Mouse (Mus musculus) megakaryocyte progenitor cell, adult 5-6 weeks (primary cell): ENCODE measurements at regions not wholly inside any gene's neighbourhood (a gene's known extent, or its start where the extent isn't known, plus 50 kb on each side); places are given as distances from the start of the nearest gene placed in this dataset.
"Not testable (repeated sequence)": the region's sequence is repeated elsewhere in the genome, so short reads cannot be mapped to it uniquely, and the experiment has no call there.

Experiments
- ATAC-seq: replicated peaks from 2 replicates; pipeline ENCODE4 v1.8.0; 2016; ENCODE audit warnings: mild to moderate bottlenecking, moderate TSS enrichment, inconsistent platforms; ENCODE audit not compliant: poor library complexity

GRCm38 (mm10) chr16:8914183-8914582, 84.3 kb downstream of the 1810013L24Rik start:
- ATAC-seq = not testable (repeated sequence)

GRCm38 (mm10) chr16:8916091-8916490, 86.2 kb downstream of the 1810013L24Rik start:
- no peak for ATAC-seq

GRCm38 (mm10) chr16:8918741-8919535, 89.0 kb downstream of the 1810013L24Rik start:
- ATAC-seq = no peak

GRCm38 (mm10) chr16:8924732-8925131, 94.8 kb downstream of the 1810013L24Rik start:
- no peak for ATAC-seq

GRCm38 (mm10) chr16:8931961-8932360, 102.1 kb downstream of the 1810013L24Rik start:
- ATAC-seq = no peak

DNA sequence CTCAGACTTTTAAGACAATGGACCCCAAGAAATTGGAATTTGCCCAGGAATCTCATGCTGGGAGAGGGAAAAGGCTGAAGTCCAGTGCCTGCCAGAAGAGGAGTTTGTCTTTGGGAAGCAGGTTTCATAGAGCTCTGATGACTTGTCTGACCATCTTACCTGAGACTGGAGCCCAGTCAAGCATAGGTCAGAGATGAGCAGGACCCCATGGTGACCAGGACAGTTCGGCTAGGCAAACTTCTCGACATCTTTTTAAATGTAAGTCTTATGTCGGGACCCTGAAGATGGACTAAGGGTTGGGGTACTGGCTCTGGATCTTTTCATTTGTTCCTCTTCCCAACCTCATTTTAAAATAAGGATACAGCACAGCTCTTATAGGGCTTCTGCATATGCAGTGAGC, 103.2 kb downstream of the 1810013L24Rik start:
- ATAC-seq = no peak

GRCm38 (mm10) chr16:8936446-8936845, 106.5 kb downstream of the 1810013L24Rik start:
- ATAC-seq = no peak

DNA sequence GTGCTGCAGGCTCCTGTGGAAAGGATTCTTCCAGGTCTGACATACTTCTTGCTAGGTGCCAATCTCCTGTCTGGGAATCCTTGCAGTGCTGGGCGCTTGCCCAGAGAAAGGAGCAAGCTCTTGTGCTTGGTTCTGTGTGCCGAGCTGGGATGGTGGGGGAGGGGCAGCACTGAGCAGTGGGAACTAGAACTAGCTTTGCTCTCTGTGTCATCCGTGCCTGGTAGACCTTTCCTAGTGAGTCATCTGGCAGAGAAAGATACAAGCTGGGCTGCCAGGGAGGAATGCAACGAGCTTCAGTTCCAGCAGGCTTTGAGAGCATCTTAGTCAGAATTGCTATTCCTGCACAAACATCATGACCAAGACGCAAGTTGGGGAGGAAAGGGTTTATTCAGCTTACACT, 108.6 kb downstream of the 1810013L24Rik start:
- ATAC-seq = no peak

DNA sequence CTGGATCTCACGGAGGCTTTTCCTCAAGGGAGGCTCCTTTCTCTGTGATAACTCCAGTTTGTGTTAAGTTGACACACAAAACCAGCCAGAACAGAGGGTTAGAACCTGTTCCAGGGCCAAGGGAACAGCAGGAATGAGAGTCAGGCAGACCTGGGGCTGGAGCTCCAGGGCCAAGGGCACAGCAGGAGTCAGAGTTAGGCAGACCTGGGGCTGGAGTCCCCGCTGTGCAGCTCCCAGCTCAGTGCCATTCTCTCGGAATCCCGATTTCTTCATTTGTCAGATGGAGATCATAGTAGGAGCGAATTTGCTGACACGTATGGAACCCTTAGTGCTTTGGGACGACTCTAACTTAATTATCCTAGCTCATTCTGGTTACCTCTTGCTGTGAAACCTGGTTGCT, 109.2 kb downstream of the 1810013L24Rik start:
- no peak for ATAC-seq

DNA sequence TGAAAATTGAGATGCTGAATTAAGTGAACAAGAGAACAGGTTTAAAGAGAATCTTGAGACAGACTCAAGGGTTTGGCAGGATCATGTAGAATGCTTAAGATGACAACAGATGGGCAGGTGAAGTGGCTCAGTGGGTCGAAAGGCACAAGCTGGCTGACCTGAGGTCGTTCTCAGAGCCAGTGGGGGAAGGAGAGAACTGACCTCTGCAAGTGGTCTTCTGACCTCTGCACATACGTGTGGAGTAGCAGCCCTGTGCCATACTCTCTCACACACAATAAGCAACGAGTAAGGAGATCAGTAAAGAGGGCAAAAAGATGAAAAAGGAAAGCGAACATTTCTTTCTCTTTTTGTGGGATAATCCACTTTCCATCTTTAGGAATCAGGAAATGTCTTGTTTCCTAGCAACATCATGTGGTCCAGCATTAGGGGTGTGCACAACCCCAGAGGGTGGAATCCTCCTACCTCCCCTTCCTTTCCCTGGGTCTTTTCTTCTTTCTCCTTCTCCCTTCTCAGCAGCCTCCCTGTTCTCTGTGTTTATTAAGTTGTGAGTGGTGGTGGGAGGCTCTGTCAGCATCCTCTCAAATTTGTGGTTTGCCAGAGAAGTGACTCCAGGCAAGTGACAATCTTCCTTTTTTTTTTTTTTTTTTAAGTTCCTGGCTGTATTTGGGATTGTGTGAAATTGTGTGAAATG, 114.7 kb downstream of the 1810013L24Rik start:
- no peak for ATAC-seq

GRCm38 (mm10) chr16:8947846-8948245, 117.9 kb downstream of the 1810013L24Rik start:
- ATAC-seq = no peak

DNA sequence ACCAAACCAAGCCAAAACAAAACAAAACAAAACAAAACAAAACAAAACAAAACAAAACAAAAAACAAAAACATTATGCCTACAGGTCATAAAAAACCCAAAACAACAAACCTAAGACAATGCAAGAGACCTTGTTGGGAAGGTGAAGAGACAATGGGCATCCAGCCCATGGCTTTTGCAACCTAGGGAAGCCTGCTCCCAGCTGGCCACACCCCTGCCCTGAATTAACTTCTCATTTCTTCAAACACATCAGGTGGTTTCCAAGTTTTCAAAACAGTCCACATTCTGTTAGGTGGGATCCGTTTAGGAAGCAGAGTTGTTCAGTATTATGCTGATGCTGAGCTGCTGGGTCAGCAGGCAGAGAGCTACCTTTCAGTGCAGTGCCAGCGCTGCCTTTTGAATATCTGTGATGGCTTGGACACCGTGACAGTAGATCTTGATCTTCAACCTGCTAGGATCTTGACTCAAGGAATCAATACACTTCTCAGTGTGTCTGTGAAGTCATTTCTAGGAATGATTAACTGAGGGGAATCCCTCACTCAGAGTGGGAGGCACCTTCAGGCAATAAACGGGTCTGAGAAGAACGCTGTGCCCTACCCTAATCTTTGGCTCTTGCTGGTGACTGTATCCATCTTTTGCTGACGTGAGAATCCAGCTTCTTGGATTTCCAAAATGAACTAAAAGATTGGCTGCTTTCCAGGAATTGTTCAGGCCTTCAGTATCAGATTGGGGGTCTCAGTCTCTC, 121.4 kb downstream of the 1810013L24Rik start:
- ATAC-seq = no peak

DNA sequence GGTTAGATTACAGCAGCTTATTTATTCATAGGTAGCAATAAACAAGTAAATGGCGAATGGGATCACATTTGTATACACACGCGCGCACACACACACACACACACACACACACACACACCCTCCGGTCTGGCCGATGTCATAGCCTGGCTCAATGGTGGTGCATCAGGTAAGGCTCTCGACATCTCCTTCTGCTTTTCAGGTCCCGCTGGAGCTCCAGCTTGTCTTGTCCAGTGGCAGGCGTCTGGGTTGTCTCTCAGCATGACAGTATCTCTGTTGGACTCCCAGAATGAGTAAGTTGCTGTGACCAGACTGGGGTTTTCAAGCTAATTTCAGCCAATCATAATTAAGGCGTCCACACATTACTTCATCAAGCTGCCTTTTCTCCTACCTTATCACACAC, 131.8 kb downstream of the 1810013L24Rik start:
- ATAC-seq = no peak

DNA sequence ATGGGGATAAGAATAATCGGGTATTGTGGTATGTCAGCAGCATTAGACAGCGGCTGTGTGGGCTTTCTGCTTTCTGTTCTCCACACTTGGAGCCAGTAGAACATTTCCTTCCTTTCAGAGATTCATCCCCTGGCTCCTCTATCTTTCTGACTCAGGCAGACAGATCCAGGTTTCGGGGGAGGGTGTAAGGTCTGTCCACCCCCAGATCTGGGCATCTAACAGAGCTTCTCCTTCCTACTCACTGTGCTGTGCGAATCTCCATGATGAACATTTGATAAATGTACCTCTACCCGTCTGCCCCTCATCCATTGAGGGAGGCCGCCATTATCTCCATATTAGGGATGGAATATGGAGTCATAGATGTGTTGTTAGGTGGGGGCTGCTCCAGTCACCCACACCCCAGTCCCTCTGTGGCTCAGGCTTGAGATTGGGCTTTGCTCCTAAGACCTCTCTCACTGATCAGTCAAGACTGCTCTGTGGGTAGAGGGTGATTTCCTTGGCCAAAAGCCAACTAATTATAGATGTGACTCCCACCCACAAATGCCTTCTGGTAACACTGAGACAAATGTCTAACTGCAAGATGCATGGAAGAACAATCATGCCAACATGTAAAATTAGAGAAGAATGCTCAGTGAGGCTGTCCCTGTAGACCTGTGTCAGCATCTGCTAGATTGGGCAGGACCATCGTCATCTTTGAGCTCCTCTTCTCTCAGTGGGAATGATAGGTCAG, 163.8 kb downstream of the 1810013L24Rik start:
- ATAC-seq = no peak

DNA sequence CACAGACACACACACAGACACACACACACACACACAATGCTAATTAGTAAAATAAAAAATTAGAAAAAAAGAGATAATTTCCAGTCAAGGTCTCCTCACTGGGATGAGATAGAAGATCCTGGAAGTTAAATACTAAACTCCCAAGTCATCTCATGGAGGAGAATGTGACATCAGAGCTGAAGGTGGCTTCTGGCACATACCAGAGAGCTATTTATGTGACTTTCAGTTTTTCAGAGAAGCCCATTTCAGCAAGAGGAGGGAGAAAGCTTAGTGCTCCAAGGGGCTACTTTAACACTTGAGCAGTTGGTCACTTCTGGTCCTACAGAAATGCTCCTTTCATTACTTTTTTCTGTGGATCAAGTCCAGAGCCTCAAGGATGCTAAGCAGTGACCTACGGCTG, 164.6 kb downstream of the 1810013L24Rik start:
- ATAC-seq = no peak

- no peak for ATAC-seq
Measured at GRCm38 (mm10) chr16:8997250-8997649, 167.3 kb downstream of the 1810013L24Rik start.

GRCm38 (mm10) chr16:9004012-9004411, 174.1 kb downstream of the 1810013L24Rik start:
- ATAC-seq = no peak

DNA sequence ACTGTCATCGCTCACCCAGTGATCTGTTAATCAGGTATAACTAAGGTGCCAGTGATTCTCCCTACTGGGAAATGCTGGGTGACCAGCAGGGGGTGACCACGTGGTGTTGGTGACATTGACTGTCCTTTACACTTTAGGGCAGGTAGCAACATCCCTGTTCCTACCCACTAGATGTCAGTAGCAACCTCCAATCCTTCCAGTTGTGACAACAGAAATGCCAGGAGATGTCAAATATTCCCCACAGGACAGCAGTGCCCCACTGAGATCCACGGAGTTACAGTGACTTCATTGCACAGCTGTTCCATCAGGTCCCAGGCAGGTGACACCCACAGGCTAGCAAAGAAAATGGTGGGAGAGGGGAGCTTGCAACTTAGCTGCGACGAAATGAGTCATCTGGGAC, 176.0 kb downstream of the 1810013L24Rik start:
- ATAC-seq = no peak

GRCm38 (mm10) chr16:9009361-9010083, 179.6 kb downstream of the 1810013L24Rik start:
- ATAC-seq = peak; percentile 94

GRCm38 (mm10) chr16:9011077-9011476, 181.2 kb downstream of the 1810013L24Rik start:
- ATAC-seq = no peak
